Mouse (Mus musculus): ENCODE results near the gene Hist1h2ag. TPM values are rescaled to one million over a fixed set of nuclear protein-coding genes. Genes with fewer than 3 reads are reported as not detected.

Hist1h2ag gene
- total and polyA plus RNA-seq, 3 experiments = 27.9 to 901 (median 141) TPM

DNA sequence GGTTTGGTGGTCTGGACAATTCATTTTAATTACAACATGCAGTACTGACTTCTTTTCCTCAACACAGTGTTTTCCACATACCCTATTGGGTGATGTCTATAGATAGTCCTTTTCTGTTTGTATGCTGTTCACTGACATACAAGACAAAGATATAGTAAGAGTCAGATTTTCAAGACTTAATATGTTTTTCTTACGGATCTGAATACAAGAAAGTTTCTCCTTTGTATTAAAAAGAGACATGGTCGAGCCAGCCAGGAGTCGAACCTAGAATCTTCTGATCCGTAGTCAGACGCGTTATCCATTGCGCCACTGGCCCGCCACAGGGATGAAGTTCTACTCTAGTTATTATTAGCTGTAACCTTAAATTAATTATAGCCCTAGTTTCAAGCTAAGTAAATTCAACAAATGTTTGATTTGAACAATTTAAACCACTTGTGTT lies 21.8 kb downstream of the Hist1h2ag start:
- Histone ChIP-seq H3K27me3 (ENCODE audit: insufficient read depth, low read length) (peaks cover 5% of the 10 kb centered on the region; the same call in 1 of the 2 replicates), H3K4me1 (ENCODE audit: insufficient read depth, low read depth, low read length) (peaks cover 22% of the 10 kb centered on the region), H3K4me3 (ENCODE audit: low read depth, low read length) (peak overlapping the region; percentile 71), H3K9me3 (replicated peaks) (no peaks in the 10 kb centered on the region), H3K36me3 (replicated peaks) (no peaks in the 10 kb centered on the region)
- DNase-seq (ENCODE audit: low spot score) (no peak), ATAC-seq (ENCODE audit: extremely low read depth, insufficient number of reproducible peaks, low FRiP score, poor library complexity, severe bottlenecking) (peak; percentile 37; the same call in 1 of the 2 replicates)
- TF ChIP-seq CTCF (IDR thresholded peaks at IDR 0.05; ENCODE audit: low read depth, low read length) = no peak
- TF ChIP-seq GATA1 (IDR thresholded peaks at IDR 0.05; ENCODE audit: borderline replicate concordance, low read length) = no peak
- no peak for TF ChIP-seq TAL1 (conservative IDR thresholded peaks at IDR 0.05; ENCODE audit: low read depth, low read length)

DNA sequence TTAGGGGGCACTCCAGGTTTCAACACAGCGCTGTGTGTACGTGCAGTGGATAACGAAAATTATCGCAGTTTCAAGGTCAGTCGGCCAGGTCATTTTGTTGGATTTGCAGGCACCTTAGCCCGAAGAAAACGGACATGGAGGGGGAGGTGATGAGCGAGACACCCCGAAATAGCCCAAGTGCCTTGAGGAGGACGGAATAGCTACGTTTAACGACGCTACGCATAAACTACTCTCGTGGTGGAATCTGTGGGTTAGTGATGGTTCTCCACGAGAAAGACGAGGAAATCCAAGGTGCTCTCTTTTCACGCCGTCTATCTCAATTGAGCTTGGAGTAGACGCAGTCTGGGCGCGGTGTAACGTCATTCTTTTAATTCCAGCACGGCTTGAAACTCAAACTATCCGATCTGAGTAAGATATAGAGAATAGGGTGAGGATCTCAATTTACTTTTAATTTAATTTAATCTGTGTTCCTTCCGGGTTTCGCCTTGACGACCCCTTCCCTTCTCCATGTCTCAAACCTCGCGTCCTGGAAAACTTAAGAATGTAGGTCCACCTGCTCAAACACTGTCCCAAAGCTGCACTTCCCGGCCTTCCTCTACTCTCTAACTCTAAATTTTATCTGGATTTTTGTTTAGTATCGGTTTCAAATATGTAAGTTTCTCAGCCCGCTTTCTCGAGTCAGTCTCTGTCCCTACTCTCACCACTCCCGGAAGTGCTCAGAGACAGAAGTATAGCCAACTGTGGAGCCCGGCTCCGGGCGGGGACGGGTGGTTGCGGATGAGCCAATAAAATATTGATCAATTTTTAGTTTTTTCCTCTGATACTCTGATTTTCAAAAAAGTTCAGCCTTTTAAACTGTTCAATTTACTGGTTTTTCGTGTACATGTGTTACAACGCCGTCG lies 22.6 kb downstream of the Hist1h2ag start:
- peak overlapping the region; percentile 71 for H3K4me3 ChIP-seq (ENCODE audit: low read depth, low read length)
- peaks cover 23% of the 10 kb centered on the region for H3K4me1 ChIP-seq (ENCODE audit: insufficient read depth, low read depth, low read length)
- H3K27me3 ChIP-seq (ENCODE audit: insufficient read depth, low read length) = peaks cover 5% of the 10 kb centered on the region; the same call in 1 of the 2 replicates
- peak; percentile 52; the same call in 1 of the 2 replicates for ATAC-seq (ENCODE audit: extremely low read depth, insufficient number of reproducible peaks, low FRiP score, poor library complexity, severe bottlenecking)
- no peaks in the 10 kb centered on the region for H3K36me3 ChIP-seq (replicated peaks)
- no peaks in the 10 kb centered on the region for H3K9me3 ChIP-seq (replicated peaks)
- TF ChIP-seq GATA1 (IDR thresholded peaks at IDR 0.05; ENCODE audit: borderline replicate concordance, low read length) (no peak), CTCF (IDR thresholded peaks at IDR 0.05; ENCODE audit: low read depth, low read length) (no peak), GATA2 (IDR thresholded peaks at IDR 0.05; ENCODE audit: borderline replicate concordance, low read depth, low read length) (no peak), TAL1 (conservative IDR thresholded peaks at IDR 0.05; ENCODE audit: low read depth, low read length) (no peak), POLR2AphosphoS5 (IDR thresholded peaks at IDR 0.05; ENCODE audit: insufficient replicate concordance, low read depth, low read length) (no peak)
- DNase-seq (ENCODE audit: low spot score) = no peak

DNA sequence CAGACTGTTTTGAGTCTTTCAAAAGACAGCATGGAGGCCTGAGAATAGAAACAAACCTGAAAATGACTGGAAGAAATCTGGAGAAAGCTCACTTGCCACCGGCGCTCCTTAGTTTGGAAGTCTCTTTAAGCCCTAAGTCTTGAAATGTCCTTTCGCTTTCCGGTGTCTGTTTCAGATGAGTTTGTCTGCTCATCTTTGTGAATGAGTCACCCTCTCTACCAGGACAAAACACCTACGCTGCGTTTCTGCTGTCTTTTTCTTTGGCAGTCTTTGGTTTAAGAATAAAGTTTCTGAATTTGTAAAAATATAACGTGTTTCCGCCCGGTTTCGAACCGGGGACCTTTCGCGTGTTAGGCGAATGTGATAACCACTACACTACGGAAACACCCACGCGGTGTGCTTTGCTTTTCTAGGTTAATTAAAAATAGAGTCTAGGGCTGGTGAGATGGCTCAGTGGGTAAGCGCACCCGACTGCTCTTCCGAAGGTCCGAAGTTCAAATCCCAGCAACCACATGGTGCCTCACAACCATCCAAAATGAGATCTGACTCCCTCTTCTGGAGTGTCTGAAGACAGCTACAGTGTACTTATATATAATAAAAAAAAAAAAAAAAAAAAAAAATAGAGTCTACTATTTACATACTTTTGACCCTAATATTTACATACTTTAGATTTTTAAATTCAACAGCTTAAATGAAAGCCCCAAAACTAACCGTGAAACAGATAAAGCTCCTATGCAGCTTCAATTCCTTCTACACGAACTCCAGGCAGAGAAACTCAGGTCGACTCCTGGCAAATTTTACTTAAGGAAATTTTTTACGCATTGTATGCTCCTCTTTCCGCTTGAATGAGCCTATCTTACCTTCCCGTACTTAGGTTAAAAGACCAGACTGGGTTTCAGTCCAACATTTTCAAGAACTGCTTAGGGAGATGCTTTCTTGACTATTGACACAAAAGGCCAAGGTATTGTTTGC lies 27.0 kb downstream of the Hist1h2ag start:
- Histone ChIP-seq H3K4me1 (ENCODE audit: insufficient read depth, low read depth, low read length) (peaks cover 24% of the 10 kb centered on the region), H3K9me3 (replicated peaks) (no peaks in the 10 kb centered on the region), H3K4me3 (ENCODE audit: low read depth, low read length) (no peak overlapping the region; the same call in 1 of the 2 replicates), H3K36me3 (replicated peaks) (no peaks in the 10 kb centered on the region), H3K27me3 (ENCODE audit: insufficient read depth, low read length) (peaks cover 20% of the 10 kb centered on the region)
- DNase-seq (ENCODE audit: low spot score) (no peak), ATAC-seq (ENCODE audit: extremely low read depth, insufficient number of reproducible peaks, low FRiP score, poor library complexity, severe bottlenecking) (peak; percentile 54; the same call in 1 of the 2 replicates)
- TF ChIP-seq GATA2 (IDR thresholded peaks at IDR 0.05; ENCODE audit: borderline replicate concordance, low read depth, low read length) (no peak), TAL1 (conservative IDR thresholded peaks at IDR 0.05; ENCODE audit: low read depth, low read length) (no peak), CTCF (IDR thresholded peaks at IDR 0.05; ENCODE audit: low read depth, low read length) (no peak), POLR2AphosphoS5 (IDR thresholded peaks at IDR 0.05; ENCODE audit: insufficient replicate concordance, low read depth, low read length) (no peak), GATA1 (IDR thresholded peaks at IDR 0.05; ENCODE audit: borderline replicate concordance, low read length) (no peak)

DNA sequence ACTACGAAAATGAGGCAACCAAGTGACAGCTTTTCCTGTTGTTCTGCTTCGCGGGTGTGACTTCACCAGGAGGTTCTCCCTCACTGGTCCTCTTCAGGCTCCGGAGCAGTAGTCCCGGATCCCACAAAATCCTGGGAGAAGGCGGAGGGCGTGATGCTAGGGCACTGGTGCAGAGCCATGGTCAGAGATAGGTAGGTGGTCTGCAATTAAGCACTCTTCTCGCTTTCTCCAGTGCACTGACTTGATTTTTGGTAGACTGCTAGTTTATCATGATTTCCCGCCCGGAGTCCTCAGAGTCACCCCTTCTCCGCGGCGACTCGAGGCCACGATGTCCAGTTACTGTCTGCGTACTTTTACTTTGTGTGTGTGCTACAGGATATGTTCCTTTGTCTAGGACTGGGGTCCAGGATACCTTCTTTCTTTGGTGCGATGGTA lies 28.3 kb downstream of the Hist1h2ag start:
- TF ChIP-seq POLR2AphosphoS5 (IDR thresholded peaks at IDR 0.05; ENCODE audit: insufficient replicate concordance, low read depth, low read length) (no peak), GATA1 (IDR thresholded peaks at IDR 0.05; ENCODE audit: borderline replicate concordance, low read length) (no peak), GATA2 (IDR thresholded peaks at IDR 0.05; ENCODE audit: borderline replicate concordance, low read depth, low read length) (no peak), CTCF (IDR thresholded peaks at IDR 0.05; ENCODE audit: low read depth, low read length) (no peak), TAL1 (conservative IDR thresholded peaks at IDR 0.05; ENCODE audit: low read depth, low read length) (no peak)
- Histone ChIP-seq H3K4me3 (ENCODE audit: low read depth, low read length) (no peak overlapping the region), H3K27me3 (ENCODE audit: insufficient read depth, low read length) (peaks cover 28% of the 10 kb centered on the region), H3K36me3 (replicated peaks) (no peaks in the 10 kb centered on the region), H3K4me1 (ENCODE audit: insufficient read depth, low read depth, low read length) (peaks cover 15% of the 10 kb centered on the region; the same call in 1 of the 2 replicates), H3K9me3 (replicated peaks) (no peaks in the 10 kb centered on the region)
- no peak for ATAC-seq (ENCODE audit: extremely low read depth, insufficient number of reproducible peaks, low FRiP score, poor library complexity, severe bottlenecking)
- DNase-seq (ENCODE audit: low spot score) = no peak

DNA sequence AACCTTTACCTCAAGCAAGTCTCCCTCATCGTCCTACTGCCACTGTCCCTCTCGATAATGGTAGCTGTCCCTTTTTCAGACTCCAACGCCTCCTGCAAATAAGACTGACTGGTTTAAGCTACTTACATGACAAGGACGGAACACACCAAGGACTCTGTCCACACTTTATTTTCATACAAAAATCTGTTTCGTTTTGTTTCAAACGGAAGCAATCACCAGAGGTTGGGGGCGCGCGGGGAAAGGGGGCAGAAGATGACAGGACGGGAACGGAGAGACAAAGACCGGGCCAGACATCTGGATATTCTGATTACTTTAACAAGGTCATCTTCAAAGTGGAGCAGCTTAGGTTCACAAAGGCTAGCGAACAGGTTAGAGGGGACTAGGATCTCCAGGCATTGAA lies 29.0 kb downstream of the Hist1h2ag start:
- H3K27me3 ChIP-seq (ENCODE audit: insufficient read depth, low read length) = peaks cover 31% of the 10 kb centered on the region

More for the DNA sequence above, 29.0 kb downstream of the Hist1h2ag start:
- H3K4me1 ChIP-seq (ENCODE audit: insufficient read depth, low read depth, low read length) = peaks cover 14% of the 10 kb centered on the region; the same call in 1 of the 2 replicates
- H3K4me3 ChIP-seq (ENCODE audit: low read depth, low read length) = no peak overlapping the region
- H3K36me3 ChIP-seq (replicated peaks) = no peaks in the 10 kb centered on the region
- H3K9me3 ChIP-seq (replicated peaks) = no peaks in the 10 kb centered on the region
- no peak for TF ChIP-seq GATA1 (IDR thresholded peaks at IDR 0.05; ENCODE audit: borderline replicate concordance, low read length)
- no peak for TF ChIP-seq TAL1 (conservative IDR thresholded peaks at IDR 0.05; ENCODE audit: low read depth, low read length)
- no peak for TF ChIP-seq POLR2AphosphoS5 (IDR thresholded peaks at IDR 0.05; ENCODE audit: insufficient replicate concordance, low read depth, low read length)
- no peak for TF ChIP-seq CTCF (IDR thresholded peaks at IDR 0.05; ENCODE audit: low read depth, low read length)
- TF ChIP-seq GATA2 (IDR thresholded peaks at IDR 0.05; ENCODE audit: borderline replicate concordance, low read depth, low read length) = no peak
- no peak for DNase-seq (ENCODE audit: low spot score)
- ATAC-seq (ENCODE audit: extremely low read depth, insufficient number of reproducible peaks, low FRiP score, poor library complexity, severe bottlenecking) = no peak

Data from G1E (cell line).